Mouse (Mus musculus) stomach, embryonic 14.5 days (tissue): Measurements from ENCODE around the gene Adamts8. TPM values are rescaled to one million over a fixed set of nuclear protein-coding genes. Genes with fewer than 3 reads are reported as not detected.

Experiments used
- ATAC-seq: fragments of 200-750 bp; cut with Nextera tagmentation; 2 replicates; pipeline ENCODE4 v1.8.0; 2017; ENCODE audit warnings: low read depth, moderate TSS enrichment; ENCODE audit not compliant: insufficient number of reproducible peaks, insufficient read depth, low FRiP score
- H3K27ac ChIP-seq: fragments of 300-500 bp; sonication (generic); 2 replicates; pipeline ENCODE4 v1.5.1; 2014; ENCODE audit warnings: mild to moderate bottlenecking, low read length, moderate library complexity, mixed read lengths
- H3K27me3 ChIP-seq: fragments of 300-500 bp; sonication (generic); 2 replicates; pipeline ENCODE4 v1.6.1; 2014; ENCODE audit warnings: low read length, control low read depth, mixed read lengths; ENCODE audit not compliant: control insufficient read depth, insufficient read depth
- H3K36me3 ChIP-seq: fragments of 300-500 bp; sonication (generic); 2 replicates; pipeline ENCODE4 v1.6.1; 2014; ENCODE audit warnings: mild to moderate bottlenecking, control low read depth, low read length, moderate library complexity, mixed read lengths; ENCODE audit not compliant: control insufficient read depth, insufficient read depth
- H3K4me1 ChIP-seq: fragments of 300-500 bp; sonication (generic); 2 replicates; pipeline ENCODE4 v1.6.1; 2014; ENCODE audit warnings: low read length, control low read depth, mixed read lengths; ENCODE audit not compliant: control insufficient read depth, insufficient read depth
- H3K4me2 ChIP-seq: fragments of 300-500 bp; sonication (generic); replicated peaks from 2 replicates; pipeline ENCODE4 v1.6.1; 2014; ENCODE audit warnings: low read depth, low read length, control low read depth
- H3K4me3 ChIP-seq: fragments of 300-500 bp; sonication (generic); 2 replicates; pipeline ENCODE4 v1.5.1; 2014; ENCODE audit warnings: low read depth, low read length, control low read depth
- H3K9ac ChIP-seq: fragments of 300-500 bp; sonication (generic); replicated peaks from 2 replicates; pipeline ENCODE4 v1.6.1; 2014; ENCODE audit warnings: low read depth, mild to moderate bottlenecking, control low read depth, low read length, moderate library complexity, mixed read lengths
- H3K9me3 ChIP-seq: fragments of 300-500 bp; sonication (generic); 2 replicates; pipeline ENCODE4 v1.6.1; 2016; ENCODE audit warnings: low read depth, low read length, control low read depth; ENCODE audit not compliant: control insufficient read depth
- WGBS: fragments of 180-500 bp; shearing (Covaris S2); extraction: QIAGEN DNeasy Blood & Tissue Kit; methylation state at CpG from one replicate; pipeline ENCODE4 v1.1.7; 2014; 5-methylcytosine and 5-hydroxymethylcytosine counted together
- polyA plus RNA-seq: library from polyadenylated mRNA; unstranded; fragments of >200 nt; fragmentation: Nextera tagmentation; extraction: Ambion mirVana; gene quantifications from 2 replicates; pipeline ENCODE4 v1.2.1, GENCODE M21; 2014

Gene Adamts8
- polyA plus RNA-seq, 1 experiment from 2014 or later, result 8.1 TPM

DNA sequence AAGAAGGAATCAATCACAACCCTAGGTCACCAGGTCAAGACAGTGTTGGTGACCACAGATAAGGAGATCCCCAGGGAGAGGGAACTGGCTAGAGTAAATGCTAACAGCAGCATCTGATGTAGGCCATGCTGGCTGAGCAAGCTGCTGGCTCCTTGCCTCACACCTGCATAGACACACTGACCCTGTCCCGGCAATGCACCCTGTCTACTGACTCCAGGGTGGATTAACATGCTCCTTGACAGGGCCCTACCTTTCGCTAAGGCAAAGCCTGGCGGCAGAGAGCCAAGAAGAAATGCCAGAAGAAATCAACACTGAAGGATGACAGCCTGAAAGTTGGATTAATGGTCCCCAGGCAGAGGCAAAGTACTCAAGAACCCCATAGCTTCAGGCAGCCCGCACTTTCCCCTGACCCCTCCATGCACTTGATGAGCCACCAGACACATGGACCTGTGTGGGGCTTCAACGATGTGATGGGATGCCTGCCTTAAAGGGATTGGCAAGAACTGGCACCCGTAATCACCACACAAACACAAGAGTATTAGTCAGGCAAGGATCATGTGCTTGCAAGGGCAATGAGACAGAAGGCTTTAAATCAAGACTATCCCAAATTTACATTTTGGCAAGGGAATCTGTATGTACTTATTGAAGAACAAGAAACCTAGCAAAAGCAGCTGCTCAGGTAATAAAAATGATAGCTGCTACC lies 25.9 kb upstream of the Adamts8 start:
- Histone ChIP-seq H3K27me3 (no peaks in the 10 kb centered on the region), H3K36me3 (no peaks in the 10 kb centered on the region), H3K9ac (no peak overlapping the region), H3K9me3 (no peaks in the 10 kb centered on the region), H3K4me3 (no peak overlapping the region), H3K27ac (no peak overlapping the region), H3K4me2 (no peak overlapping the region), H3K4me1 (no peaks in the 10 kb centered on the region; the same call in 1 of the 2 replicates)
- 47% methylated on average over 6 of the region's 6 CpGs for WGBS
- no peak for ATAC-seq

DNA sequence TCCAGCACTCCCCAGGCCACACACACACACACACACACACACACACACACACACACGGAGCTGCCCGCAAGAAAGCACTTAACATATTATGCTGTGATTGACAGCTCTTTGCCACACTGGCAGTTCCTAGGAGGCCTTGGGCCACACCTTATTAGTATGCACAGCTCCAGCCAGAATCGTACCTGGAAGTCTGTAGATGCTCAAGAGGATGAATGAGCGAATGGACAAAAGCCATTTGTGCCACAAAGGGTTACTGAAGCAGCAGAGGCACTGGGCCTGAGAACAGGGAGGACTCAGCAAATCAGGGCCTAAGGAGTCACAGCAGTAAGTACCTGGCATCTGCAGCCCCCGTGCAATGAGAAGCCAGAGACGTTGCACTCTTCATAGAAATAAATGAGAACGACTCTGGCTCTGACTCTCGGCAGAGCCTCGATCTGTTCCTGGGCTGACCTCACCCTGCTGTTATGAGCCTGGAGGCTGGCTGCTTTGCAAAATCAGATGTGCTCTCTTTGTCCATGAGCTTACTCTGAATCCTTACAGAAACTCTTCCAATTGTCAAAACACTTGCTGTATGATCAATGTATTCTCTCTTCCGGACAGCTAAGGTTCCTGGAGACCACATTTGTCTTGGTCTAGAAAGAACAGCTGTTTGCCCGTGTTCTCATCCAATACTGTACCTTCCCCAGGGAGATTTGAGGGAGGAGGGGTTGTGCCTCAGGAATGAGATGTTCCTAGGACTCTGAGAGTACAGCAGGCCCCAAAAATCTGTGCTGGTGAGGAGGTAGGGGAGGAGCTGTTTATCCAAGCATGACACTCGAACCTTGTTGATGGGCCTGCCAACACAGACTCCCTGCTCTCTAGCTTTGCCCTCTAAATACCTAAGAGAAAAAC lies 23.7 kb upstream of the Adamts8 start:
- peak overlapping the region; percentile 45; the same call in 1 of the 2 replicates for H3K27ac ChIP-seq
- peak overlapping the region; percentile 10; the same call in 1 of the 2 replicates for H3K4me3 ChIP-seq
- no peaks in the 10 kb centered on the region for H3K36me3 ChIP-seq
- no peaks in the 10 kb centered on the region for H3K27me3 ChIP-seq
- 0 out of 2 replicates have a peak, but pooled peaks have one; percentile 33 for ATAC-seq
- H3K4me2 ChIP-seq, result peak overlapping the region; percentile 31
- no peaks in the 10 kb centered on the region for H3K9me3 ChIP-seq
- no peak overlapping the region for H3K9ac ChIP-seq
- H3K4me1 ChIP-seq, result no peaks in the 10 kb centered on the region; the same call in 1 of the 2 replicates
- 28% methylated on average over 12 of the region's 12 CpGs for WGBS

DNA sequence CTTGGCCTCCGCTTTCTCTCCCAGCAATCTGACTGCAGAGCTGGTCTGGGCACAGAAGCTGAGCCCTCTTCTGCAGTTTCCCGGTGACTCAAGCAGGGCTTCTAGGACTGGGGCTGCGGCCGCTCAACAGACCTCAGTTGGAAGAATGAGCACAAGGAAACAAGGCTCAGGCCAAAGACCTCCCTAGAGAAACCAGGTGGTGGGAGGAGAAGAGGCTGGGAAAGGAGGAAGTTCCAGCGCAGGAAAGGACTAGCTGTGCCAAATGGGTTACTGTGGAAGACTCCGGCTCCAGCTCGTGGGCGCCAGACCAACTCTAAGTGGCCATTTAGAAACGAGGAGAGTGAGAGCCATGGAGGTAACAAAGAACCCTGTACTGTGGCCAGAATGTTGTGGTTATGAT lies 22.7 kb upstream of the Adamts8 start:
- ATAC-seq, result no peak
- no peaks in the 10 kb centered on the region for H3K9me3 ChIP-seq
- H3K36me3 ChIP-seq, result no peaks in the 10 kb centered on the region
- peak overlapping the region; percentile 29; the same call in 1 of the 2 replicates for H3K27ac ChIP-seq
- peak overlapping the region; percentile 31; the same call in 1 of the 2 replicates for H3K4me2 ChIP-seq
- no peaks in the 10 kb centered on the region for H3K27me3 ChIP-seq
- no peaks in the 10 kb centered on the region; the same call in 1 of the 2 replicates for H3K4me1 ChIP-seq
- 77% methylated on average over 9 of the region's 9 CpGs for WGBS
- H3K4me3 ChIP-seq, result peak overlapping the region; percentile 58; the same call in 1 of the 2 replicates
- no peak overlapping the region for H3K9ac ChIP-seq

DNA sequence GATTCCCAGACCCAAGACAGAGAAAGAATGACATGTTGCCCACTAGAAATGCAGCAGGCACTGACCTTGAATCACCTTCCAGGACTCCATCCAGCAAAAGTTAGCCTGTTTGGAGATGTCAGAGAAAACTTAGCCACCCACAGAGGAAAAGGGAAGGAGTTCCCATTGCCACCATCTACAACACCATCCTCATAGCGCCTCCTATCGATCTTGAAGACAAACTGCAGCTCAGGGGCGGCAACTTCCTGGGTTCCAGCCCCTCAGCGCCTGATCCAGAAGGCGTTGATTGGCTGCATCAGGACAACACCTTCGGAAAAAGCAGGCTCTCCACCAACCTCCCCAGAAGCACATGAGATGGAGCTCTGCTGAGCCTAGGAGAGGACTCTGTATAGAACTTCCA lies 21.6 kb upstream of the Adamts8 start:
- H3K9me3 ChIP-seq, result no peaks in the 10 kb centered on the region
- ATAC-seq, result no peak
- no peaks in the 10 kb centered on the region for H3K36me3 ChIP-seq
- H3K27ac ChIP-seq, result peak overlapping the region; percentile 16; the same call in 1 of the 2 replicates
- peak overlapping the region; percentile 92 for H3K4me2 ChIP-seq
- H3K4me1 ChIP-seq, result no peaks in the 10 kb centered on the region; the same call in 1 of the 2 replicates
- peak overlapping the region; percentile 58; the same call in 1 of the 2 replicates for H3K4me3 ChIP-seq
- 30% methylated on average over 6 of the region's 6 CpGs for WGBS
- no peaks in the 10 kb centered on the region for H3K27me3 ChIP-seq
- no peak overlapping the region for H3K9ac ChIP-seq

DNA sequence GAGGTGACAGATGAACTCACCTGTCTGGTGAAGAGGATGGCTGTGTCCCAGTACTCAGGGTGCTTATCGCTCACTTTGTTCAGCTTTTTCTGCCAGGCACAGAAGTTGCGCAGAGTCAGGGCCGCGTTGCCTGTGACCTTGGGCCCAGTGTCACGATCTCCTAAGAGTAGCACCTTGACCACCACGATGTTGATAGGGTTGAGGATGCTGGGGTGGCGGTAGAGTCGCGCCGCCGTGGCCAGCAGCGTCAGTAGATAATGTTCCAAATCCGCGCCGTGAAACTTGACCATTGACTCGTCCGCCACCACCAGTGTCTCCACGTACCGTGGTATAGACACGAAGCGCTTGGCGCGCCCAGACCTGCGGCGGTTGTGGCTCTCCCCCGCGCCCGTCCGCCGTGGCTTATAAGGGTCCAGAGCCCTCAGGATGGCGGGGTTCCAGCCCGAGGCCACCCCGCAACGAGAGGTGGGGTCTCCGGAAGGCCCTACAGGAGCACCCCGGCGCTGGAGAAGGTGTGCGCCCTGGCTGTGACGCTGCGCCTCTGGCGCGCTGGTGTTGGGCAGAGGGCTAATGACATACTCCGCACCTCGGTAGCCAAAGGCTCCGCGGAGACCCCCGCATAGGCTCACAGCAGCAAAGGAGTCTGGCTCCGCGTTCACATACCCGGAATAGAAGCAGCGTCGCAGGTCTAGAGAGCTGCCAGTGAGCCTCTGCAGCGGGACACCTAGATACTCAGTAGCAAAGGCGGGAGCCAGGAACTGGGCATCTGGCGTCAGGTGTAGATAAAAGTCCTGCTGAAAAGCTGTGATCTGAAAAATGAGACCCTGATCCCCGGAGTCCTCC lies 20.9 kb upstream of the Adamts8 start:
- WGBS, result 3% methylated on average over 56 of the region's 56 CpGs
- no peaks in the 10 kb centered on the region for H3K36me3 ChIP-seq
- H3K27me3 ChIP-seq, result no peaks in the 10 kb centered on the region
- ATAC-seq, result no peak
- H3K4me2 ChIP-seq, result peak overlapping the region; percentile 92
- no peaks in the 10 kb centered on the region for H3K9me3 ChIP-seq
- H3K4me3 ChIP-seq, result peak overlapping the region; percentile 58
- peak overlapping the region; percentile 55; the same call in 1 of the 2 replicates for H3K9ac ChIP-seq
- H3K4me1 ChIP-seq, result no peaks in the 10 kb centered on the region
- H3K27ac ChIP-seq, result no peak overlapping the region; the same call in 1 of the 2 replicates

DNA sequence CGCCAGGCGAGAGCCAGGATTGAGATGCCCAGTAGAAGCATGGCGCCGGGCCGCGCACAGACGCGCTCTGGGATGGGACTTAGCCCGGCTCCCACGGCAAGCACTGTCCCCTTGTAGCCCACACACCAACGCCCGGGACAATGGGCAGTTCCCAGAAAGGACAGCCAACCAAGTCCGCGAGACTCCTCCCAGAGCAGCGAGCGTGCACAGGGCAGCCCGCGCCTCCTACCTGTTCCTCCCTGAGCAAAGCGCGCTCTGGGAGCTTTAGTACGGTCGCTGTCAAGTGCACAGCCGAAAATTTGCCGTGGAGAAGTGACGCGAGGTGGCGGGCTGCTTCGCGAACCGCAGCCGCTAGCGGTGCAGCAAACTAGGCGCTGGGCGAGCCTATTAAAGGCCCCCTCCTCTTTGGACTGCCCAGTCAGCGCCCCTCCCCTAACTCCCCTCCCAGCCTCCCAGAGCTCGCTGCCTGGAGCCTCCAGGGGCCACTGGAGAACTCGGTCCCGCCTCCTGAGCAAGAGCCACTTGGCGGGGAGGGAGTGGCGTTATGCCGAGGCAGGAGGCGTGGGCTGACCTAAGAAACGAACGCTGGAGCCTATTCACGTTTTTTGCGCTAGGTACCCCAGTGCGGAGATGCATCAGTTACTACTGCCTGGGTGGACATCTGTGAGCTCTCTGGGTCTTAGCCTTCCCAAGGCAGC lies 20.0 kb upstream of the Adamts8 start, which contains the start of gene Adamts15:
Gene Adamts15, minus strand, starts transcription at position 256 of the 698 bp plus-strand sequence.
- no peaks in the 10 kb centered on the region for H3K27me3 ChIP-seq
- under 1% methylated on average over 46 of the region's 47 CpGs for WGBS
- H3K4me1 ChIP-seq, result no peaks in the 10 kb centered on the region
- peak within 1 kb of the TSS; percentile 92 for H3K4me2 ChIP-seq
- peak within 1 kb of the TSS; percentile 58; the same call in 1 of the 2 replicates for H3K27ac ChIP-seq
- H3K36me3 ChIP-seq, result no peaks in the 10 kb centered on the region
- peak within 1 kb of the TSS; percentile 58 for H3K4me3 ChIP-seq
- peak within 1 kb of the TSS; percentile 55; the same call in 1 of the 2 replicates for H3K9ac ChIP-seq
- no peaks in the 10 kb centered on the region for H3K9me3 ChIP-seq
- ATAC-seq, result peak; percentile 88

DNA sequence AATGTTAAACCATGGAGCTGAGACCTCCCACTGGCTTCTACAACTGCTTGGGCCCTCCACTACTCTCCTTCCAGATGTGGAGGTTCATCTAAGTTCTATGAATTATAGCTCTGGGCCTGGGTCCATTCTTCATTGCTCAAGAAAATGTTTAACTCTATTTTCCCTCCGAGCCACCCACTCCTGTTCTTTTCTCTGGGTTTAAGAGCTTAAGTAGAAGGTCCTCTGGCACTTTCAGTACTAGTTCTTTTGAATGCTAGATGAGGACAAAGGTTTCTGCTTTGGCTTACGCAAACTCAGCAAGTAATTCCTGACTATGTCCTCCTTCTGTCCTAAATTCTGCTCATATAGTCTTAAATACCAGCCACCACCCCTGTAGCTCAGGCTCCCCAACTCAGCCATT lies 13.6 kb upstream of the Adamts8 start:
- no peaks in the 10 kb centered on the region for H3K4me1 ChIP-seq
- no peak overlapping the region for H3K4me2 ChIP-seq
- no peak overlapping the region for H3K4me3 ChIP-seq
- no peaks in the 10 kb centered on the region for H3K27me3 ChIP-seq
- H3K9me3 ChIP-seq, result no peaks in the 10 kb centered on the region
- H3K9ac ChIP-seq, result no peak overlapping the region
- WGBS, result 82% methylated on average over 2 of the region's 2 CpGs
- no peak overlapping the region for H3K27ac ChIP-seq
- H3K36me3 ChIP-seq, result no peaks in the 10 kb centered on the region
- ATAC-seq, result no peak
